Mouse (Mus musculus) CH12.LX (cell line): ENCODE results near the gene Ap4m1. TPM values are rescaled to one million over a fixed set of nuclear protein-coding genes. Genes with fewer than 3 reads are reported as not detected.

ENCODE experiments used
- DNase-seq: peaks from one replicate; pipeline ENCODE4 v3.0.0-alpha.2; 2013; ENCODE audit errors: extremely low read depth
- H3K27ac ChIP-seq: 2 replicates; pipeline ENCODE4 v1.5.1; 2012; ENCODE audit warnings: low read depth, mild to moderate bottlenecking, control low read depth, moderate library complexity; ENCODE audit not compliant: insufficient read depth
- H3K27me3 ChIP-seq: replicated peaks from 2 replicates; pipeline ENCODE3; 2012; ENCODE audit warnings: inconsistent platforms
- H3K36me3 ChIP-seq, 2 experiments: replicated peaks in 1 of 2; 2 replicates each; pipeline versions ENCODE3 to v1.6.1; 2012; ENCODE audit warnings: inconsistent platforms in 1 of 2, low read length in 1 of 2, mild to moderate bottlenecking in 1 of 2, mixed read lengths in 1 of 2, moderate library complexity in 1 of 2; ENCODE audit not compliant: control insufficient read depth in 1 of 2, insufficient read depth in 1 of 2
- H3K4me1 ChIP-seq, 2 experiments: 2 replicates each; pipeline ENCODE4 v1.6.1; 2012; ENCODE audit warnings: inconsistent platforms in 1 of 2, moderate library complexity in 1 of 2; ENCODE audit not compliant: insufficient read depth in 2 of 2, control insufficient read depth in 1 of 2
- H3K4me2 ChIP-seq: 2 replicates; pipeline ENCODE4 v1.6.1; 2012; ENCODE audit warnings: low read depth, mild to moderate bottlenecking, control low read depth; ENCODE audit not compliant: poor library complexity, insufficient read depth, severe bottlenecking
- H3K4me3 ChIP-seq, 3 experiments: fragments of 150-350 bp in 1 of 3; sonication (generic) in 1 of 3; replicated peaks in 1 of 3; 2 replicates each; pipeline versions ENCODE3 to v1.5.1; 2011 to 2012; ENCODE audit warnings: low read depth in 2 of 3, low read length in 2 of 3, mild to moderate bottlenecking in 2 of 3, moderate library complexity in 2 of 3, control low read depth in 1 of 3, improper control_type of control experiment in 1 of 3, inconsistent platforms in 1 of 3, mixed read lengths in 1 of 3; ENCODE audit not compliant: poor library complexity in 1 of 3
- H3K79me2 ChIP-seq: replicated peaks from 2 replicates; pipeline ENCODE4 v1.6.1; 2012; ENCODE audit warnings: mild to moderate bottlenecking, moderate library complexity; ENCODE audit not compliant: control insufficient read depth, poor library complexity, insufficient read depth, severe bottlenecking; ENCODE audit errors: extremely low read depth
- H3K9ac ChIP-seq: 2 replicates; pipeline ENCODE4 v1.6.1; 2012; ENCODE audit warnings: low read depth, mild to moderate bottlenecking, control low read depth, moderate library complexity; ENCODE audit not compliant: insufficient read depth
- H3K9me3 ChIP-seq: replicated peaks from 2 replicates; pipeline ENCODE3; 2012; ENCODE audit warnings: low read length, inconsistent platforms, mixed read lengths
- BHLHE40 ChIP-seq: IDR thresholded peaks from 2 replicates; pipeline ENCODE4 v1.6.1; 2011; ENCODE audit warnings: mild to moderate bottlenecking, low read depth, low read length, improper control_type of control experiment
- CHD1 ChIP-seq: IDR thresholded peaks from 2 replicates; pipeline ENCODE4 v1.6.1; 2012; ENCODE audit warnings: low read depth, low read length, improper control_type of control experiment, inconsistent platforms
- CHD2 ChIP-seq: IDR thresholded peaks from 2 replicates; pipeline ENCODE4 v1.6.1; 2011; ENCODE audit warnings: low read length, improper control_type of control experiment
- CTCF ChIP-seq, 2 experiments: IDR thresholded peaks in 1 of 2; conservative IDR thresholded peaks in 1 of 2; 2 replicates each; pipeline ENCODE4 v1.5.1; 2011 to 2012; ENCODE audit warnings: low read depth in 2 of 2, low read length in 2 of 2, improper control_type of control experiment in 1 of 2, inconsistent platforms in 1 of 2, mild to moderate bottlenecking in 1 of 2, moderate library complexity in 1 of 2
- ETS1 ChIP-seq: conservative IDR thresholded peaks from 2 replicates; pipeline ENCODE4 v1.6.1; 2012; ENCODE audit warnings: low read depth, mild to moderate bottlenecking, inconsistent platforms, low read length, improper control_type of control experiment, moderate library complexity
- GABPA ChIP-seq: IDR thresholded peaks from 2 replicates; pipeline ENCODE4 v1.6.1; 2012; ENCODE audit warnings: low read depth, low read length, improper control_type of control experiment, inconsistent platforms; ENCODE audit not compliant: insufficient replicate concordance
- IRF4 ChIP-seq: IDR thresholded peaks from 2 replicates; pipeline ENCODE4 v1.6.1; 2014; ENCODE audit warnings: low read depth, mild to moderate bottlenecking, inconsistent platforms, low read length, improper control_type of control experiment
- JUN ChIP-seq: IDR thresholded peaks from 2 replicates; pipeline ENCODE4 v1.6.1; 2011; ENCODE audit warnings: low read depth, mild to moderate bottlenecking, low read length, improper control_type of control experiment, moderate library complexity; ENCODE audit not compliant: insufficient read depth
- JUND ChIP-seq: conservative IDR thresholded peaks from 2 replicates; pipeline ENCODE4 v1.6.1; 2011; ENCODE audit warnings: low read depth, low read length, improper control_type of control experiment
- KAT2A ChIP-seq: IDR thresholded peaks from 2 replicates; pipeline ENCODE4 v1.6.1; 2012; ENCODE audit warnings: low read length, improper control_type of control experiment, inconsistent platforms; ENCODE audit not compliant: insufficient replicate concordance
- MAX ChIP-seq: IDR thresholded peaks from 2 replicates; pipeline ENCODE4 v1.6.1; 2011; ENCODE audit warnings: low read length, improper control_type of control experiment
- MAZ ChIP-seq: IDR thresholded peaks from 2 replicates; pipeline ENCODE4 v1.6.1; 2012; ENCODE audit warnings: low read depth, mild to moderate bottlenecking, inconsistent platforms, low read length, improper control_type of control experiment, moderate library complexity
- MEF2A ChIP-seq: IDR thresholded peaks from 2 replicates; pipeline ENCODE4 v1.6.1; 2014; ENCODE audit warnings: low read depth, mild to moderate bottlenecking, inconsistent platforms, low read length, improper control_type of control experiment, borderline replicate concordance
- MXI1 ChIP-seq: IDR thresholded peaks from 2 replicates; pipeline ENCODE4 v1.6.1; 2011; ENCODE audit warnings: mild to moderate bottlenecking, low read depth, low read length, improper control_type of control experiment
- MYC ChIP-seq: IDR thresholded peaks from 2 replicates; pipeline ENCODE4 v1.6.1; 2011; ENCODE audit warnings: low read depth, mild to moderate bottlenecking, improper control_type of control experiment, low read length
- NELFE ChIP-seq: IDR thresholded peaks from 2 replicates; pipeline ENCODE4 v1.6.1; 2011; ENCODE audit warnings: low read depth, low read length, improper control_type of control experiment
- NRF1 ChIP-seq: IDR thresholded peaks from 2 replicates; pipeline ENCODE4 v1.6.1; 2014; ENCODE audit warnings: low read depth, mild to moderate bottlenecking, inconsistent platforms, low read length, improper control_type of control experiment, moderate library complexity
- PAX5 ChIP-seq: IDR thresholded peaks from 2 replicates; pipeline ENCODE4 v1.6.1; 2012; ENCODE audit warnings: low read length, inconsistent platforms, mixed read lengths
- POLR2A ChIP-seq: IDR thresholded peaks from 2 replicates; pipeline ENCODE4 v1.6.1; 2011; ENCODE audit warnings: low read depth, mild to moderate bottlenecking, improper control_type of control experiment, low read length
- POLR2AphosphoS2 ChIP-seq: IDR thresholded peaks from 2 replicates; pipeline ENCODE4 v1.6.1; 2011; ENCODE audit warnings: low read depth, low read length, improper control_type of control experiment
- RAD21 ChIP-seq: IDR thresholded peaks from 2 replicates; pipeline ENCODE4 v1.6.1; 2011; ENCODE audit warnings: low read depth, mild to moderate bottlenecking, low read length, improper control_type of control experiment, moderate library complexity
- RCOR1 ChIP-seq: conservative IDR thresholded peaks from 2 replicates; pipeline ENCODE4 v1.6.1; 2012; ENCODE audit warnings: low read depth, mild to moderate bottlenecking, inconsistent platforms, low read length, improper control_type of control experiment
- SIN3A ChIP-seq: IDR thresholded peaks from 2 replicates; pipeline ENCODE4 v1.6.1; 2012; ENCODE audit warnings: low read length, improper control_type of control experiment, inconsistent platforms
- SMC3 ChIP-seq: IDR thresholded peaks from 2 replicates; pipeline ENCODE4 v1.6.1; 2011; ENCODE audit warnings: low read depth, low read length, improper control_type of control experiment
- TBP ChIP-seq: conservative IDR thresholded peaks from 2 replicates; pipeline ENCODE4 v1.6.1; 2011; ENCODE audit warnings: low read depth, low read length, improper control_type of control experiment
- TCF12 ChIP-seq: IDR thresholded peaks from 2 replicates; pipeline ENCODE4 v1.6.1; 2014; ENCODE audit warnings: low read depth, mild to moderate bottlenecking, inconsistent platforms, low read length, improper control_type of control experiment
- USF1 ChIP-seq: IDR thresholded peaks from 2 replicates; pipeline ENCODE4 v1.6.1; 2014; ENCODE audit warnings: low read depth, mild to moderate bottlenecking, inconsistent platforms, low read length, improper control_type of control experiment
- ZC3H11A ChIP-seq: IDR thresholded peaks from 2 replicates; pipeline ENCODE4 v1.6.1; 2012; ENCODE audit warnings: low read depth, mild to moderate bottlenecking, inconsistent platforms, low read length, improper control_type of control experiment
- ZKSCAN1 ChIP-seq: IDR thresholded peaks from 2 replicates; pipeline ENCODE4 v1.6.1; 2012; ENCODE audit warnings: low read depth, inconsistent platforms, low read length, improper control_type of control experiment, borderline replicate concordance
- ZMIZ1 ChIP-seq: IDR thresholded peaks from 2 replicates; pipeline ENCODE4 v1.6.1; 2012; ENCODE audit warnings: low read depth, mild to moderate bottlenecking, inconsistent platforms, low read length, improper control_type of control experiment
- ZNF384 ChIP-seq: IDR thresholded peaks from 2 replicates; pipeline ENCODE4 v1.6.1; 2012; ENCODE audit warnings: low read depth, low read length, improper control_type of control experiment, inconsistent platforms
- dilution Hi-C: fragments of 300-500 bp; cut with MboI; formaldehyde crosslinking; loops from 2 replicates; pipeline ENCODE4 v1.14.3; 2020; ENCODE audit warnings: low sequenced_read_pairs; ENCODE audit not compliant: extremely low pct_unique_long_range_greater_than_20kb, extremely low pct_ligation_motif_present
- in situ Hi-C: fragments of 300-500 bp; cut with MboI; formaldehyde crosslinking; loops from 3 replicates; pipeline ENCODE4 v1.14.3; 2019; ENCODE audit warnings: low sequenced_read_pairs, low pct_ligation_motif_present, low pct_unique_long_range_greater_than_20kb, mixed read lengths
- polyA plus RNA-seq: library from polyadenylated mRNA; unstranded; fragments of >175 nt; gene quantifications from 2 replicates; pipeline ENCODE4 v1.2.1, GENCODE M21; 2012; ENCODE audit warnings: low read depth; ENCODE audit not compliant: insufficient read length
- total RNA-seq, 2 experiments: library from RNA; depleted of rRNA; stranded (reverse); fragments of 300-350 nt in 1 of 2; fragments of >200 nt in 1 of 2; gene quantifications; 2 replicates each; pipeline ENCODE4 v1.2.3; 2012 to 2014

Ap4m1 gene
- total and polyA plus RNA-seq, 3 experiments, result 17.4 to 26.3 (median 21.5) TPM

- dilution Hi-C loops (no loop called here), in situ Hi-C loops (no loop called here)
- Histone ChIP-seq H3K4me3 (no peak overlapping the region), H3K27ac (no peak overlapping the region), H3K27me3 (no peaks in the 10 kb centered on the region), H3K4me1 (no peaks in the 10 kb centered on the region), H3K9me3 (peaks cover 3% of the 10 kb centered on the region), H3K79me2 (no peaks in the 10 kb centered on the region), H3K9ac (no peak overlapping the region), H3K36me3 (peaks cover 16 to 45% of the 10 kb centered on the region in 2 experiments), H3K4me2 (no peak overlapping the region)
- TF ChIP-seq NRF1 (no peak), IRF4 (no peak), SIN3A (no peak), MAX (no peak), KAT2A (no peak), USF1 (no peak), MAZ (no peak), CHD2 (no peak), PAX5 (no peak), MEF2A (no peak), RAD21 (no peak), ZNF384 (no peak), CTCF (conservative IDR thresholded peaks at IDR 0.05 in 1 of 2, IDR thresholded peaks at IDR 0.05 in 1 of 2; ENCODE audit: low read depth in 2 of 2, low read length in 2 of 2) (no peak), TBP (no peak), GABPA (no peak), POLR2AphosphoS2 (no peak), JUN (no peak), POLR2A (no peak), TCF12 (no peak)
- no peak for DNase-seq
These were observed 23.7 kb downstream of the Ap4m1 start for GRCm38 (mm10) chr5:138195463-138195862.

- Histone ChIP-seq H3K27ac (no peak overlapping the region), H3K4me3 (no peak overlapping the region), H3K36me3 (peaks cover 0 to 6% of the 10 kb centered on the region in 2 experiments), H3K9ac (no peak overlapping the region)
- dilution Hi-C loops, result no loop called here
- TF ChIP-seq MEF2A, result no peak
- no peak for TF ChIP-seq SIN3A
- TF ChIP-seq MAX, result no peak
- no peak for TF ChIP-seq NELFE
- TF ChIP-seq NRF1, result no peak
- no peak for TF ChIP-seq BHLHE40
- no peak for TF ChIP-seq CHD1
- no peak for TF ChIP-seq GABPA
- no peak for TF ChIP-seq IRF4
- no peak for TF ChIP-seq MXI1
- no peak for TF ChIP-seq JUN
- no peak for TF ChIP-seq ZMIZ1
- TF ChIP-seq KAT2A, result no peak
- TF ChIP-seq CTCF (conservative IDR thresholded peaks at IDR 0.05 in 1 of 2, IDR thresholded peaks at IDR 0.05 in 1 of 2; ENCODE audit: low read depth in 2 of 2, low read length in 2 of 2), result peak; percentile 15 to 72; a peak in 2 of 4 replicates
- no peak for TF ChIP-seq MYC
- TF ChIP-seq TCF12, result no peak
- no peak for TF ChIP-seq ZNF384
- no peak for TF ChIP-seq ETS1
- TF ChIP-seq RAD21, result peak; percentile 62
- no peak for TF ChIP-seq JUND
- peak; percentile 54 for TF ChIP-seq SMC3
- no peak for TF ChIP-seq RCOR1
- TF ChIP-seq ZC3H11A, result no peak
- no peak for TF ChIP-seq ZKSCAN1
- TF ChIP-seq, all 38 proteins: peak for 3
- H3K27me3 ChIP-seq, result no peaks in the 10 kb centered on the region
- H3K79me2 ChIP-seq, result no peaks in the 10 kb centered on the region
- H3K9me3 ChIP-seq, result no peaks in the 10 kb centered on the region
- no peak for DNase-seq
- in situ Hi-C loops, result no loop called here
- H3K4me1 ChIP-seq, result no peaks in the 10 kb centered on the region
- no peak overlapping the region for H3K4me2 ChIP-seq
These were observed 27.8 kb downstream of the Ap4m1 start for GRCm38 (mm10) chr5:138199576-138199975.
